Mouse (Mus musculus) heart, postnatal 0 days (tissue): ENCODE data around the gene Sall2.

Experiments
- CTCF ChIP-seq: IDR thresholded peaks from 2 replicates; pipeline ENCODE4 v1.5.1; 2016; ENCODE audit warnings: antibody characterized with exemption, control low read depth, low read depth
- EP300 ChIP-seq: IDR thresholded peaks from 2 replicates; pipeline ENCODE4 v1.6.1; 2016; ENCODE audit warnings: antibody characterized with exemption, low read depth

GRCm38 (mm10) chr14:52272781-52273180 is 55.8 kb downstream of the Sall2 start:
- TF ChIP-seq CTCF = no peak
- TF ChIP-seq EP300 = no peak
